Mouse (Mus musculus) CD4-positive helper T cell, adult 2 months (primary cell): ENCODE measurements around the gene Pfkfb3.

Source experiments
- DNase-seq: peaks from one replicate; pipeline ENCODE4 v3.0.0-alpha.2; 2012; ENCODE audit warnings: low read depth, missing footprints, low spot score

Gene Pfkfb3

DNA sequence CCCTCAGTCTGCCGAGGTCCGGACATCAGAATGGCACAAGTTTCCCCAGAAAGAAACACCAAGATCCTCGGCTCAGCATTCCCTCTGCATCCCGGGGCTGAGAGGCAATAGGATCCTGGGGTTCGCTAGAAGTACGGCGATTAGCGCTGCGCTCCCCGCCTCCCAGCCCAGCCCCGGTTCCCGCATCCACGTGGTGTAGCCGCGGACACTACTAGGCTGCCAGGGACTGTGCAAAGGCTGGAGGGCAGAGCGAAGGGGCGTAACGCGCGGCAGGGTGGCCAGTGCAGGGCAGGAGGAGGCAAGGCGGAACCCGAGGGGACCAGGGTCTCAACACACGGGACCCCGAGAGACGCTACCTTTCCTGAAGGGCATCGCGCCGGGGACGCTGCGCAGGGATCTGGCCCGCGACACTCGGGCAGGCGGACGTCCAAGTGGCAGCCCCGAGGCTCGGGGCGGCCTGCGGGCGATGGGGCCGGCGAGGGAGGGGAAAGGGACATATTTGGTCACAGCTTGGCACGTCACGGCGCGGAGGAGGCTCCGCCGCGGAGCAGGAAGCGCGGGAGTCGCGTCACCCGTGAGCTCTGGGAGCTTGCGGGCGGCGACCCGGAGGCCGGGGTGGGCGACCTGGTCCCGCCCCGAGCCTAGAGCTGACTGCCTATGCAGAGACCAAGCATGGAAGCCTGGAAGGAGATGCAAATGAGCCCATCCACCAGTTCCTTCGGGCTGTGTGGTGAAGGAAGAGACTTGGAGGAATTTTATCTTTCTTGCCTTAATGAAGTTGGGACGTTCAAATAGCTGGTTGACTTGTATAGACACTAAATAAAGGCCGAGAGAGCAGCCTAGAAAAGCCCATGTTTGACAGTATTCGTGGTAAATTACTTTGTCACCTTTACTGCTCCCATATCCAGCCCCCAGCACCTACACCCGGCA is at the start of gene Pfkfb3:
TSS of gene Pfkfb3 (minus strand) at position 607 of the 930 bp plus-strand sequence.
- peak; percentile 92 for DNase-seq

DNA sequence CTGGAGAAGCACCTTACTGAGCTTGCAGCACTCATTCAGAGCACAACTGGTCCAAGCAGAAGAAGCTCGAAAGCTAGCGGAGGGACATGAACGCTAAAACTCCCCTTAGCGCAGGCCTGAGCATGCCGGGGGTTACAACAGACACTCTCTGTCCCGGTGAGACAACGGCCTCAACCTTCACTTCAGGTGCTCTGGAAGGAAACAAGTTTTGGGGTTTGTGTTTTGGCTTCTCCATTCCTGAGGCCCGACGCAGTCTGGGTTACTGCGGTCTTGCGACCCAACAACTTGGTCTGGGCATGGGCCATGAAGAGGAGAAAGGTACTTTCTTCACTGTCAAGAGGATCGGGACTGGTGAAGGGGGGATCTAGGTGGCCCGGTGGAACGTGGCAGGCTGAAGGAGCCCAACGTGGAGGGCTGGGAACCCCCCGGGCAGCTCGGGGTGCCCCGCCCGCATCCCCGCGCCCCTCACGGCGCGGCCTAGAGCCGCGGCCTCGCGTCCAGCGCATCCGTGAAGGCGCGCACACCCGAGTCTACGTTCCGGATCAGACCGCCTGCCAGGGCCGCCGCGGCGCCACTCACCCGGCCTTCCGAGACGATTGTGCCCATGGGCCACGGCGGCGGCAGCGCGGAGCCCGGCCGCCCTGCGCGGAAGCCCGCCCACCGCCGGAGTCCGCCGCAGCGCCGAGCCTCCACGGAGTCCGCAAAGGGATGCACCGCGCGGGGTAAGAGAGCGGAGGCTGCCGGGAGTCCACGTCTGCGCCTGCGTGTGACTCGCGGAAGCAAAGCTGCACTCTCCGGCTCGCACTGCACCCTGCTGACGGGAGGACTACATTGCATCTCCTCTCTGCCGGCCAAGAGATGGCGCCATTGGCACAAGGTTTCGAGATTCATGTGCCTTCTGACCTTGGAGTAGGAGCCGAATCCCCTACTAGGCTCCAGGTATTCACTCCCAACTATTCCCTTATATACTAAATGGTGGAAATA is 48.9 kb upstream of the Pfkfb3 start:
- peak; percentile 94 for DNase-seq

DNA sequence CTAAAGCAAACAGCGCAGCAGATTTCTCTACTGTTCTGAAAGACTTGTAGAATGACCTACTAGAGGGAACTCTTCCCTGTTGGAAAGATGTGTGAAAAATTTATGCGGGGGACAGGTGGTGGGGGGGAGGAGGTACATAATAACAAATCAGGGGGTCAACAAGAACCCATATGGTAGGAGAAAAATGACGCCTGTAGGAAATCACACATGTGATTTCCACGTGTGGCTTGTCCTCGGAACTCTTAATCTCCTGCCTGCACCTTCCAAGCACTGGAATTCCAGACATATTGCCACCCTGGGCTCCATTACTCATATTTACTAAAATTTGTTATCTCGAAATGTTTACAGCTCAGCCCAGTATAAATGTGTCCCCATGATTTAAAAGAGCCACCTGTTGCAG is 47.9 kb upstream of the Pfkfb3 start:
- no peak for DNase-seq

DNA sequence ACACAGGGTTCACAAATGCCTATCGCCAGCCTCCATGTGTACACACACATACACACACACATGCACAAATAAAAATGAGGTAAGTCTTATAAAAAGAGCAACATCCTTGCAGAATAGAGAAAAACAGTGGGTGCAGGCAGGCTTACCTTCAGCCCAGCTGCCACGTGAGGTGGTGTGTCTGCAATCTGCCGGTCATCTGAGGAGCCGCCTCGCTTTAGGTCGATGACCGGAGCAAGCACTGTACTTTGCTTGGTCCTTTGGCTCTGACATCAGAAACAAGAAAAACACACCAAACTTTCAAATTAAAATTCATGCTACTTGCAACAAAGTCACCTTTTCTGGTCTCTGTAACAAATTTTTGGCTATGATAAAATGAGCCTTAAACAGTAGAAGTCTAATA is 44.0 kb upstream of the Pfkfb3 start:
- DNase-seq = no peak

DNA sequence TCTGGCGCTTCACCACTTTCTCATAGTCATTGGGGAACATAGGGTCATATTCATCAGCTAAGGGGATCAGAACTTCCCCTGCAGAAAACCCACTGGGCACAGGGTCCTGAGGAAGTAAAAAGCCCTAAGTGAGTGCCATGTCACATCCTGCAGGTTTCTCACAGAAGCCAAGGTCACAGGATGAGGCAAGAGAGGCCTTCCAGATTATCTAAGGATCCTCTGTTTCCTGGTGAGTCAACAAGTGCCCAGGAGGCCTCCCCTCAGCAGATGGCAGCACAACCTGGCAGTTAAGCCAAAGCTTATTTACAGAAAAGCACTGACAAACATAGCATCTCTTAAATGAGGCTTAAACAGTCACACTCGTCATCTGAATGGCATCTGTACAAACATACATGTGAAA is 42.8 kb upstream of the Pfkfb3 start:
- DNase-seq = no peak

DNA sequence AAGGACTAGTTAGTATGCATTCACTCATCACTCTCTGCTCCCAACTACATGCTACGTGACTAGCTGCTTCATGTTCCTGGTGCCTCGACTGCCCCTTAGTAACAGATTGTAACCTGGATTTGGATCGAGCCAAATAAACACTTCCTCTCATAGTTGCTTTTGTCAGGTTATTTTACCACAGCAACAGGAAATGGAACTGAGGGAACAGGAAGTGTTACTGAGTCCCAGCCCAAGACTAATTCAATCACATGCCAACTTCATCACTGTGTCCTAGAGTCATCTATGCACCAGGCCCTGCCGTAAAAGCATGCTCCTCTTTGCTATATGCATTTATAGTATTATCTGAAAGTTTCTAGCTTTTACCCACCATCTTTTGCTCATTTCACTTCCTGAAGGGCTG is 34.1 kb upstream of the Pfkfb3 start:
- DNase-seq = peak; percentile 23

DNA sequence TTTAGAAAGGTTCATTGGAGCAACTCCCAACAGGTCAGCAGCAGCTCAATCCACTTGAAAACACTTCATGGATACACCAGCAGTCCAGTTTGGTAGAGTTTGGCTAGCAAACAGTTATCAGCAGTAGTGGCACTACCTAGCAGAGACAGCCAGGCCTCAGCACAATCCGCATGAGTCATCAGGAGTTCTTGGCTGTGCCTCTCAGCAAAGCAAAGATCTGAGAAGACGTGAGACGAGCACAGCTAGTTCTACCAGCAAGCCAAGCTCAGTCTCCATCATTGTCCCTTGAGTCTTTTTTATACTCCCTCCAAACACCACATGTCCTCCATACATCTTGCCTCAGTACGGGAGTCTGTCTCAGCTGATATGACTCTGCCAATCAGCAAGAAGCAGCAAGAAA is 25.5 kb upstream of the Pfkfb3 start:
- DNase-seq = no peak

DNA sequence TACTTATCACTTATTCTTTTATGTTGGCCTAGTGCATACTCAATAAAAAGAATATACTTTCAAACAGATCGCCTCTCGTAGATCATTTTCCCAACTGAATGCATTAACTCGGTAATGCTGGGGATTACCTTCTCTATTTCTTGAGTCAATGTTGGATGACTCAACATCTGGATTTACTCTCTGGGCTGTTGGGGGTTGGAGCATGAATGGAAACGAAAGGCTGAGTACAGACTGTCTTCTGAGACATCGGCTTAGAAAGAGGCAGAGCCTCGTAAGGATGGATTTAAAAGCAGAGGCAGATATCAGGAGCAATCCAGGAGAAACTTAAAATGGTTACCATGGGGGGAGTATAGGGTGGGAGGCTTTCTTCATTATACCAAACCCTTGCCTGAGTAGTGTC is 24.3 kb upstream of the Pfkfb3 start:
- no peak for DNase-seq

DNA sequence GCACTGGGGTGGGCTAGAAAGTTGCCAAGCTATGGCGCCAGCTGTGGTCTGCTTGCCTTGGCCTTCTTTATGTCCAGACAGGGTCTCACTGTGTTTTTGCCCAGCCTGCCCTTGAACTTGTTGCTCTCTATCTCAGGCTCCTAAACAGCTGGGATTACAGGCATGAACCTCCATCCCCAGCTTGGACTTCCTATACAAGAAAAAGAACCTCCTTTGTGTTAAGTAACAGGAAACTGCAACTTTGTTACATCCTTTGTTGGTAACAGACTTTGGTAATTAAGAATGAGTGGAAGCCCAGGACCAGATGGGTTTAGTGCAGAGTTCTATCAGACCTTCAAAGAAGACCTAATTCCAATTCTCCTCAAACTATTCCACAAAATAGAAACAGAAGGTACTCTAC is 19.8 kb upstream of the Pfkfb3 start:
- no peak for DNase-seq

DNA sequence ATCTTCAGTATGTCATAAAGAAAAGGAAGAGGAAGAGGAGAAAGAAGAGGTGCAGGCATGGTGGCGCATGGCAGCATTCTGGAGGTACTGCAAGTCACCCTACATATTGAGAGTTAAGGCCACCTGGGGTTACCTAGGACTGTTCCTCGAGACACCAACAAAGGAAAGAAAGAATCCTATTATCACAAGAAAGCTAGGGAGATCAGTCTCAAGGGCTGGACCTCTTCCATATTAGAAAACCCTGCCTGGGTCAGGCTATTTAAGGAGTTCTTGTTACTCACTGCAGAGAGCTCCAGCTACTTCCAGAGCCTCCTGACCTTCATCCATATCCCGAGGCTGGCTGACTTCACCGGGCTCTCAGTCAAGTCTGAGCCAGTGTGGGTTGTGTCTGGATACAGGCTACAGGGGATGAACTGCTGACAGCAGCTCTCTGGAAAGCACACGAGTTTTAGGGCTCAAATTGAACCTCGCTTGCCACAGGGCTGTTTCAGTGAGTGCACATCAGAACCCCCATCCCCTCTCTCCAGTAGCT is 17.2 kb upstream of the Pfkfb3 start:
- DNase-seq = no peak

DNA sequence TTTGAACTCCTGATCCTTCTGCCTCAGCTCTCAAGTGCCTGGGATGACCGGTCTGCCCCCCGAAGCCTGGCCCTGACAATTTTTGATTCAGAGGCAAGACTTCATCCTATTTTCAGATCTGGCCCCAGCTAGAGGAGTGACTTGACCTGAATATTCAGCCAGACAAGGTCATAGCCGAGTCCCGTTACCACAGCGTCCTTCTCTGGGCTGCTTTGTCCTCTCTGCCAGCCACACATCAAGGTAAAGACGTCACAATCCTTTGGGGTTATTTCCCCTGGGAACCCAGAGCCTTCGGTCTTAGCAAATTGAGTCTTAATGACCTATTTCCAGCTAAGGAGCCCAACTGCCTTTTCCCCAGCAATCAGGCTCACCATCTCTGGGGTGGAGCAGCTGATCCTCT is 14.6 kb upstream of the Pfkfb3 start:
- no peak for DNase-seq

DNA sequence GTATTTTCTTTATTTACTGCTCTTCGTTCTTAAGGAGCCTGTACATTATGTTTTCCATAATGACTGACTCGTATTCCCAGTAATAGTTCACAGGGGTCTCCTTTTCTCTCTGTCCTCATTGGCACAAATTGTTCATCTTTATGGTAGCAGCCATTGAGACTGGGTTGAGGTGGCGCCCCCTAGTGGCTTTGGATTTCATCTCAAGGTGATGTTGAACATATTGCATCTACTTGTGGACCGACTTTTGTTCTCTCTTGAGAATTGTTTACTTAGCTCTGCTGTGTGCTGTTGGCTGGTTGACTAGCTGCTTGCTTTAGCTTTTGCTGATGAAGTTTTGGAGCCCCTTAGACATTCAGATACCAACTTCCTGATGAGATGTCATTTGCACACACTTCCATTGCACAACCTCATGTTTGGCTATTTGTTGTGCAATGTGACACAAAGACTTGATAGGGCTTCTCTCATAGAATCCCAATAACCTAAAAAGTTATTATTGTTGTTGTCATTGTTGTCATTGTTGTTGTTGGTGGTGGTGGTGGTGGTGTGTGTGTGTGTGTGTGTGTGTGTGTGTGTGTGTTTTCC is 14.0 kb upstream of the Pfkfb3 start:
- peak; percentile 62 for DNase-seq

DNA sequence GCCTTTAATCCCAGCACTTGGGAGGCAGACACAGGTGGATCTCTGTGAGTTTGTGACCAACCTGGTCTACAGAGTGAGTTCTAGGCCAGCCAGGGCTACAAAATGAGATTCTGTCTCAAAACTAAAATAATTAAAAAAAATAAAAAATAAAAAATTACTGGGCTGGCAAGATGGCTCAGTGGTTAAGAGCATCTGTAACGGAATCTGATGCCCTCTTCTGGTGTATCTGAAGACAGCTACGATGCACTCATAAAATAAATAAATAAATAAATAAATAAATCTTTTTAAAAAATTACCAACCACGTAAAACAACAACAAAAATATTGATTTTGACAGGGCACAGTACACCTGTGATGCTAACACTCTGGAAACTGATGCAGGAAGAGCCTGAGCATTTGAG is 13.0 kb upstream of the Pfkfb3 start:
- DNase-seq = no peak

DNA sequence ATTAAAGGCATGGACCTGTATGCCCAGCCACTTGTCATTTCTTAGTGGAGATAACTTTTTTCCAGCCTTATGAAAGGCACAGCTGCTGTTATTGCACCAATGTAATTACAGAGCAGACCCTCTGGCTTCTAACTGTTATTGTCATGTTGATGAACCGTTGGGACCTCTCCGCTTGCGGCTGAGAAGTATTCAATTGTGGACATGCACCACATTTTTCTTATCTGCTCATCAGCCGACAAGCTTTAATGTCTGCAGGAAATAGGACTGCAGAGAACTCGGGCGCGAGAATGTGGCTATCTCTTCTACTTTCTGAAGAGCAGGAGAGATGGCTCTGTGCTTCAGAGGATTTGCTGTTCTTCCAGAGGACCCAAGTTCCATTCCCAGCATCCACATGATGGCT is 12.4 kb upstream of the Pfkfb3 start:
- DNase-seq = no peak

DNA sequence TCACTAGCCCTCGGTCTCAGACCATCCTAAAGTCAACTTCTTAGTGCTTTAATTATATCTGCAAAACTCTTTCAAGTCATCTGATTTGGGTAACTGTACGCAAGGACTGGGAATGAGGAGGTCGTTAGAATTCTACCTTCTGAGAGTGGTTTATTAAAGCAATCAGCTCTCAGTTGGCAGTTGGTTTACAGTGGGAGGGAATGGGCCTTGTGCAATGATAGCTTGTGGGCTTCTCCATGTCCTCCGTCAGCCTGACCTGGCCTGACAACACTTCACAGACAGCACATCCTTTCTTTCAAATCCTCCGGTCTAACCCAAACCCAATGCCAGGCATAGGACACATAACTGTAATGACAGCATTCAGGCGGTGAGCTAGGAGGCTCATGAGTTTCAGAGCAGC is 10.9 kb upstream of the Pfkfb3 start:
- DNase-seq = no peak

DNA sequence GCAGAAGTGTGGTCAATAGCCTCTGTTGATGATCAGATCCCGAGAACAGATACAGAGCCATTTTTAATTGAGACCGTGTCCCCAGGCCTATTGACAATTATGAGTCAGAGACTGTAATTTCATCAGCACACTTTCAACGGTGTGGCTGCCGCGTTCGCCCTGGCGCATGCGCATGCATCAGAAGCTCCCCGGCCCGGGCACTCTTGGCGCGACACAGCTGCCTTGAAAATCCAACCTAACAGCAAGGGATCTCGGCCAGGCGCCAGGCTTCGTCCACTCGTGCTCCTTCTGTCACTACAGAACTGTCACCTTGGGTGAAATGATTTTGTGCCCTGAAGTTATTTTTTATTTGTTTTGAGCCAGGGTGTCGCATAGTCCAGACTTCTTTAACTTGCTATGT is 9.4 kb upstream of the Pfkfb3 start:
- DNase-seq = no peak

DNA sequence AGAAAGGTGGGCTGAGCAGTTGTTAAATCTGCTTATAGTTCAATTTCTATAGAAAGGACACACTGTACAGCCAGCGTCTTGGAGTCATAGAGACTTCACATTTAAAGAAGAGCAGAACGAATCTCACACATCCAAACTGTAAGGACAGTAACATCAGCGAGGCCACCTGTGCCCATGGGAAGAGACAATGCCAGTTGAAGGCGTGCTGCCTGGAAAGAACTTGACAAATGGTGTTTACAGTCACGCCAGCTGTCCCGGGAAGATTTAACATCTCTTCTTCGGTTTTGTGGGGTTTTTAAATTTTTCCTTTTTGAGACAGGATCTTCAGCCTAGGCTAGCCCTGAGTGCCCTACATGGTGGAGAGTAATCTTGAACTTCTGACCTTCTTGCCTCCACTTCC is 4.8 kb upstream of the Pfkfb3 start:
- DNase-seq = no peak

DNA sequence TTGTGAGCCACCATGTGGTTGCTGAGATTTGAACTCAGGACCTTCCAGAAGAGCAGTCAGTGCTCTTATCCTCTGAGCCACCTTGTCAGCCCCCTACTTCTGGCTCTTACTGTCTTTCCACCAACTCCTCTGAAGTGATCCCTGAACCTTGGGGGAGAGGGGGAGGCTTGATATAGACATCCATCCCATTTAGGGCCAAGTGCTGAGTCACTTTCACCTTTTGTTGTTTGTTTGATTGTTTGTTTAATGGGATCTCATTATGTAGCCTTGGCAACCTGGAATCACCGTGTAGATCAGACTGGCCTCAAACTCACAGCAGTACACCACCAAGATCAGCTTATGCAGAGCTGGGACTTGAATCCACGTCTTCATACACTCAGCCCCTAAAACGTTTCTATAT is 3.4 kb upstream of the Pfkfb3 start:
- no peak for DNase-seq

DNA sequence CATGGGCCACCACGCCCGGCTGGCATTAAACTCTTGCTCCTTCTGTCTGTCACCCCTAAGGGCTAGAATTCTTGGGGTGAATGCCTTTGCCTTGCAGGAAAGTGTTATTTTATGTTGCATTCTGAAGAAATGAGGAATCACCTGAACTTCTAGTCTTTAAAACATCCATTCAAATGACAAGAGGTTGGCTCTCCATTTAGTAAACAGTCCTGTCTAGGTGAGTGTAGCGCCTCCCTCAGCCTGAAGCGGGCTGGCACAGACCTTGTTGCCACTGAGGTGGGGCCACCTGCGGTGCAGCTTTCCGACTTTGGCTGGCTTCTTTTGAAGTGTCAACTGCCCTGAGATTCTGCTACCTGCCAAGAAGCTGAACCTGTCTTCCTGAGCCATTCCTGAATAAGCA is 1.4 kb upstream of the Pfkfb3 start:
- DNase-seq = no peak

DNA sequence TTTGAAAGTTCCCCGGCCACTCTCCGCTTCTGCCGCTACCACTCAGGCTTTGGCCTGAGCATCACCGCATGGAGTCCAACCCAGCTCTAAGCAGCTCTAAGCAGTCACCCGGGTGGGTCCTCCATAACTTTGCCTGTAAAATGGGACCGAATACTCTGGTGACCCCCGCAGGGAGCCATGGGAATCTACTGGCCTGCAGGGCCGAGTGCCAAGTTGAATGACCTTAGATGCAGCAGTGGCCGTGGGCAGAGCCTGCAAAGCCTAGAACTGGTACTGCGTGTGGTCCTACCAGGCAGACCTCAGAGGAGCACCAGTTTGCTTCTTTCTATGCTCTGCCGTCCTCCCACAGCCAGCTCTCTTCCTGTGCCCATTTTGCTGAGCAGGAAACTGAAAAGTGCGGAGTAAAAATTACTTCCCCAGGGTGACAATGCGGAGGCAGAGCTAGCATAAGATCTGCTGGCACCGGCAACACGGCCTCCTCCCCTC is 868 bp downstream of the Pfkfb3 start:
- peak; percentile 65 for DNase-seq

DNA sequence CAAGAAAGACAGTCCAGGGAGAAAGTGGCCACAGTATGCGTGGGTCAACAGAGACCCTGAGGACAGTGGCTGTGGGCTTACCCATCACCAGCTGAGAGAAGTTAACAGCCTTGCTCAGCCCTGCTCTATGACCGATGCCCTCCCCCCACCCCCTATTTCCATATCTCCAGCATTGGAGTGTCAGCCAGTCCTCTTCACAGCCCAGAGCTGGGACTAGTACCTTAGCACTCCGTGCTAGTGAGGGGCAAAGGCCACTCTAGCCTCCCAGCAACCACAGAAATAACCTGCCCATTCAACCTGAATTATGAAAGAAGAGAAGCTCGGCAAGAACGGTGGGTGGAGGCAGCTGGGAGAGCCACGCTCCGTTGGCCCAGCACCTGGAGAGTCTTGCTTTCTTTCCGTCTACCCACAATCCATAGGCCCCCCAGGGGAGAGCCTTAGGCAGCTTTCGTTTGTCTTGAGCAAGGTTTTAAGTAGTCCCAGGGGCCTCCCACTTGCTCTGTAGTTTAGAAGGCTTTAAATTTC is 1.5 kb downstream of the Pfkfb3 start:
- DNase-seq = peak; percentile 44
